ENCODE assay signal across 23 mouse cellular contexts in the genomic region with DNA sequence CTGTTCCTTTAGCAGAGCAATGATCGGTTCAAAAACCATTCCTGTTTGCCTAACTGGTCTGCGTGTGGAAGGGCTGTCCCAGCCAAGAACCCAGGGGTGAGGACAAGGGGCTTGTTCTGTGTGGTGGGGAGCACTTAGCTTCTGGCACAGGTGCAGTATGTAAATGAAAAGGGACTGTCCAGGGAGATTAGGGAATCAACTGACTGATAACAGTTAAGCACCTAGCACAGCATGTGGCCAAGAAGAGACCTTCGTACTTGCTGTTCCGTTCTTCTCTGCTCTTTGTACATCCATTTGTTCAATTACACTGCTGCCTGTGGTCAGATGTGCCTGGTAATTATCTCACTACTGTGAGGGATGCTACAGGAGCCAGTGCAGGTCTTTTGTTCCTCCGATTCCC.
"Had no signal": no experiment of that assay in that cellular context is flagged by ENCODE, and none has a peak within 500 bp of the region (broad histone marks: within the 10 kb centered on the region; RNA-seq: fewer than 3 reads in every experiment).

No protein-coding gene starts in this region.

- H3K4me2 ChIP-seq: limb, embryonic 12.5 days; limb, embryonic 15.5 days; liver, embryonic 11.5 days; lung, embryonic 14.5 days; midbrain, embryonic 12.5 days; midbrain, embryonic 15.5 days; neural tube, embryonic 12.5 days; neural tube, embryonic 15.5 days had no signal

- DNase-seq: kidney, adult 2 months; kidney, postnatal 25 days; left cerebral cortex, postnatal 4 days; liver, postnatal 0 days; lung, embryonic 14.5 days; right cerebral cortex, adult 18-20 months; right cerebral cortex, postnatal 14 days; right cerebral cortex, postnatal 4 days; thymus, adult 2 months; thymus, postnatal 14 days had no signal

- H3K4me3 ChIP-seq: limb, embryonic 12.5 days; limb, embryonic 15.5 days; megakaryocyte, embryonic 14.5 days; midbrain, embryonic 12.5 days; midbrain, embryonic 15.5 days; neural tube, embryonic 12.5 days; neural tube, embryonic 15.5 days had no signal

- H3K36me3 ChIP-seq: limb, embryonic 12.5 days; limb, embryonic 15.5 days; midbrain, embryonic 12.5 days; midbrain, embryonic 15.5 days; neural tube, embryonic 12.5 days; neural tube, embryonic 15.5 days had no signal

- H3K9me3 ChIP-seq: limb, embryonic 12.5 days; limb, embryonic 15.5 days; megakaryocyte, embryonic 14.5 days; midbrain, embryonic 12.5 days; midbrain, embryonic 15.5 days; neural tube, embryonic 12.5 days; neural tube, embryonic 15.5 days had no signal

- H3K4me1 ChIP-seq: neural tube, embryonic 12.5 days; neural tube, embryonic 15.5 days had no signal

- H3K27ac ChIP-seq: kidney, postnatal 0 days; limb, embryonic 12.5 days; limb, embryonic 15.5 days; liver, embryonic 14.5 days; macrophage; midbrain, embryonic 12.5 days; midbrain, embryonic 15.5 days; neural tube, embryonic 12.5 days; neural tube, embryonic 15.5 days; stomach, postnatal 0 days had no signal

- H3K9ac ChIP-seq: limb, embryonic 12.5 days; limb, embryonic 15.5 days; liver, embryonic 14.5 days; liver, postnatal 0 days; lung, embryonic 14.5 days; midbrain, embryonic 12.5 days; midbrain, embryonic 15.5 days; neural tube, embryonic 12.5 days; neural tube, embryonic 15.5 days had no signal

- ATAC-seq: liver, postnatal 0 days; lung, postnatal 0 days; midbrain, embryonic 15.5 days had no signal

- H3K27me3 ChIP-seq: limb, embryonic 12.5 days; limb, embryonic 15.5 days; megakaryocyte, embryonic 14.5 days; midbrain, embryonic 12.5 days; midbrain, embryonic 15.5 days; neural tube, embryonic 12.5 days; neural tube, embryonic 15.5 days had no signal
